Mouse (Mus musculus): ENCODE measurements around the gene Gm21411.
"Not testable (repeated sequence)": the region's sequence is repeated elsewhere in the genome, so short reads cannot be mapped to it uniquely, and the experiment has no call there.

Gene Gm21411

GRCm38 (mm10) chr4:146909386-146910137 is at the start of gene Gm21411:
TSS of gene Gm21411 (minus strand) at chr4:146909590.
- DNase-seq (ENCODE audit: low spot score), result not testable (repeated sequence)

- DNase-seq (ENCODE audit: low spot score), result not testable (repeated sequence)
Measured at GRCm38 (mm10) chr4:146941691-146942090, 32.3 kb upstream of the Gm21411 start.

- no peak for DNase-seq (ENCODE audit: low spot score)
Measured at GRCm38 (mm10) chr4:146932311-146933082, 23.1 kb upstream of the Gm21411 start.

DNA sequence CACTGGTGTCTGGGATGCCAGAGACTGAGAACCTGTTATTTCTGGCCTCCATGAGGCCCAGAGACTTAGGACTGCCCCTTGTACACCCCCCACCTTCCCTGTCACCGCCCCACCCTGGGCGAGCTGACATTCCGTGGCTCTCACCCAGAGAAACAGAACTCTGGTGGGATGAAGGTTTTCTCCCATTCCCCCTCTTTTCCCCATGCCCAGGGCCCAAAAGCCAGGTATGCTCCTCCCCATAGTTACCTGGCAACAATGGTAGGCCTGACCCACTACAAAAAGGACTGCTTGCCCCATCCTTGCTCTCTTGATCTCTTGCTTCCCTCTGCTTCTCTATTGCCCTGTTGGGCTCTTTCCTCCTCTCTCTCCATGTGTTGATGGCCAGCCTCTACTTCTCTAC is 5.8 kb upstream of the Gm21411 start:
- no peak for DNase-seq (ENCODE audit: low spot score)

- DNase-seq (ENCODE audit: low spot score), result not testable (repeated sequence)
Measured at GRCm38 (mm10) chr4:146908131-146908530, 1.3 kb downstream of the Gm21411 start.

- not testable (repeated sequence) for DNase-seq (ENCODE audit: low spot score)
Measured at GRCm38 (mm10) chr4:146904782-146905181, 4.6 kb downstream of the Gm21411 start.

DNA sequence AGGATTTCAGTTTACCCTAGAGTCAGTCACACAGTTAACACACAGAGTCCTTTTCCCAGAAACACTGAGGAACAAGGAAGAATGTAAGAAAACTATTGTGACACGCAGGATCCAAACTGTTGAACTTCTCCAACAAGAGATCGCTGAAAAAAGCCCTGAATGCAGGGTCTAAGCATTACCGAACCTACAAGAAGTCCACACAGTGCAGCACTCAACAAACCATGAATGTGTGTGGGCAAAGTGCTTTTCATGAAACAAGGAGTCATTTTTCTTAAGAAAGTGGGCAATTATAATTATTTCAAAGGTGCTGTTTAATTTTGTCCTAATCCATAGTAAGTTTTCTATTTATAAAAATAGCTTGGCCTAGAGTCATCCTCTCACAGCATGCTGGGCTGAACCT is 6.3 kb downstream of the Gm21411 start:
- DNase-seq (ENCODE audit: low spot score), result not testable (repeated sequence)
